Mouse (Mus musculus): Measurements from ENCODE around the gene Ogfod3.

Gene Ogfod3

DNA sequence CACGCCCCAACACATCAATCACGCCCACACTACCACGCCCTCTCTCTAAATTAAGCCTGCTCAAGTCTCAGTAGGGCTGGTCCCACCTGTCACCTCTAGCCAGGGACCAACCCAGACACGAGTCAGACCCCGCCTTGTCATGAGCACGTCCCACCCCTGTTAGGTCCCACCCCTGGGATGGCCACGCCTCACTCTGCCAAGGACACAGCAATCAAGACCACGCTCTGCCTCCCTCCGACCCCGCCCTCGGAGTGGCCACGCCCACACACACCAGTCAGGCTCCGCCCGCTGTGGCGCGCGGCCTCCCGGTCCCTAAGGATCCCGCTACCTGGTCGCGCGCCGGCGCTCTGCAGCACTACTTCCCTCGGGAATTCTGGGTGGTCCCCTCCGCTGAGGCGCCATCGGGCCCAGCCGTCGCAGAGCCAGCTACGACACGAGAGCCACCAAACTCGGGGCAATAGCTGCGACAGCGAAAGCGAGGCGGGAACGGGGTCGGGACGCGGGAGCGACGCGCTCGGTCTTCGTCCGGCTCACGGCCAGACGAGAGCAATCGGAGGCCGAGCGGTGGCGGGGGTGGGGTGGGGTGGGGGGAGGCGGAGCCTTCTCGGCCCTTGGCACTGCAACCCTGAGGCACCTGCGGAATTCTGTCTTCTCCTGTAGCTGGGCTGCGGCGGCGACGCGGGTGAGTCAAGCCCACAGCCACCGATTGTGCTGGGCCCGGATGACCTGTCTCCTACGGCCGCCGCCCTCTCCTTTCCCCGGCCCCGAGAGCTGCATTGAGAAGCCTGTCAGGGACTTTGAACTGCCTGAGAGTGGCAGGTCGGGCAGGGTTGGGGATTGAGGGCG is at the start of gene Ogfod3, which contains the start of gene Hexdc:
Gene Ogfod3 (minus strand): TSS at position 551 of the 846 bp plus-strand sequence.
Gene Hexdc (plus strand): TSS at position 273 of the 846 bp plus-strand sequence.
- peak; percentile 99 for DNase-seq

DNA sequence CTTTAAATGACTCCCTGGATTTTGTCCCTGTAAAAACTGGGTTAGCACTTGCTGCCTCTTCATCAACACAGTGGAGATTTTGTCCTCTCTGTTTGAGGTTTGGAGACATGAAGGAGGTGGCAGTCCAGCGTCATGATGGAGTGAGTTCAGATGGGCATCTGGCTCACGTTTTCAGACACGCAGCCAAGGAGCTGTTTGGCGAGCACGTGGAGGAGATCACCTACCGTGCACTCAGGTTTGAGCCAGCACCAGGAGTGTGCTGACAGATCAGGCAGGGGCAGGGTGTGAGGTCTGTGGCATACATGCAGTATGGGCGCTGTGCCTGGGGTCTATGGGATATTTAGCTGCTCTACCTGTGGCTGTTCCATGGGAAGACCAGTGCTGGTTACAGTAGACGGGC is 45.7 kb upstream of the Ogfod3 start:
- no peak for DNase-seq

DNA sequence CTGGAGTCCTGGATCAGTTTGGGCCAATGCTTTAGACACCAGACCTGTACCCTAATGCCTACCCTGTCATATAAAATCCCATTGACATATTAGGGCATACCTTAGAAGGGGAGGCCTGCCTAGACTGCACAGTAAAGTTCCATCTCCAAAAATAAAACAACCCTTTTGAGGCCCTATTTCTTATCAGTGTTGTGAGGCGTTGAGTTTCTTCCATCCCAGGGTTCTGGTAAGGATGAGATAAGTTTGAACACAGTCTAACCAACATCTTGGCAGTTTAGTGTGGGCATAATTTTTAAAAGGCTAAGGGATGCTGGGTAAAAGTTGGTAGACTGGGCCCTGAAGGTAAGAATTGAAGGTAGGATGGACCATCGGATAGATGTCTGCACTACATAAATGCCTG is 35.2 kb upstream of the Ogfod3 start:
- no peak for DNase-seq

DNA sequence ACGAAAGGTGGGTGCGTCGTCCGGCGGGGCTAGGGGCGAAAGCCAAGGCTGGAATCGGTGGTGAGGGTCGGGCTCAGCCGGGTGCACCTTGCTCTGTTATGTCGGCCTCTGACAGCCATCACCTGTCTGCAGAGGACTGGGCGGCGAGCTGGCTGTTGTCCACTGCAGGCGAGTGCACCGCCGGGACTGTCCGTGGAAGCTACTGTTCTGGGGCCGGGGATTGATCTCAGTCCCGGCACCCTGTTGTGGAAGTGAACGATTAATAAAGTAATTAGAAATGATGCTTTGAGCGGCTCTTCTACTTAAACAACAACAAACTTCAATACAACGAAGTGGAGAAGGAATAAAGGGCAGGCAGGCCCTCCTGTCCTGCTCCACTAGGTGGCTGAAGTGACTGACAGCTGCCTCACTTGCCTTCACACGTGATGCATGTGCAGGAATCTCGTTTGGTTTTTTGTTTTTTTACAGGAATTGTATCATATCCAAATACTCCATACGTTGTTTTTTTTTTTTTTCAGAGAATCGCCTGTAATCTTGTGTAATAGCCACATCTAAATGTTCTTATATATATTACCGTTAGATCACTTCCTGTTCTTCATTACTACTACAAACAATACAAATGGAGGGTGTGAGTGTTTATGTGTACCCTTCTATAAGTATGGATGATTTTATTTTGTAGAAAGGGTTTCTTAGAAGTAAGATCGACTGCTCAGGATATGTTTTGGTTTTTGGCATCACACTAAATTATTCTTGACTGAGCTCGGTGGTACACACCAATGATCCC is 33.0 kb upstream of the Ogfod3 start:
- no peak for DNase-seq

DNA sequence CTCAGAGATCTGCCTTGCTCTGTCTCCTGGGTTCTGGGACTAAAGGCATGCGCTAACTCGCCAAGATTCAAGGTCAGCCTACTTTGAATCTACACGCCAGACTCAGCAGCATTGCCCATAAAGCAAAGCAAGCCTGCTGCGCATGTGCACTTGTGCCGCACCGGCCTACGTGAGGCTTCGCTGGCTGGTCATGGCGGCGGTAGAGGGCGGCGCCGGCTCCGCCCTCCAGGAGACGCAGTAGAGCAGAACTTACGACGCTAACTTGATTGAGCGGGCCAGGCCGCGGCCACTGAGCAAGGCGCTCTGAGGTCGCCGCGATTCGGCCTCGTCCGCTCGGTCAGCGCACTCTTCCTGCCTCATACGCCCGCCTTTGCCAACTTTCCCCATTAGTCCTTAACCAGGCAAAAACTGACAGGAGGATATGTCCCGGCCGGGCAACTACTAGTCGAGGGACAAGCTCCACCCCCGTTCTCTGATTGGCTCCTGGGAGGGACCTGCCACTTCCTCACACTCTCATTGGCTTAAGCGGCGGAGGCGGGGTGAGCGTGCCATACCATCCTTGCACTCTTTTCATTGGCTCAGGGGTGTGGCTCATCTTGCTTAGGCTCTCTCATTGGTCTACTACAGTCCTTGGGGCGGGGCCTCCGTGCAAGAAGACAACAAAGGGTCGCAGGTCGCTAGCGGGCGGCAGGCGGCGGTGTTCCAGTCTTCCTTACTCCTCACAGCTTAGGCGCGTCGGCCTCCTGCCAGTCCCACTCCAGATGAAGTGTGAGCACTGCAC is 32.2 kb upstream of the Ogfod3 start, which contains the start of gene Narf:
Gene Narf (plus strand): TSS at position 690 of the 781 bp plus-strand sequence.
- DNase-seq: peak; percentile 98

DNA sequence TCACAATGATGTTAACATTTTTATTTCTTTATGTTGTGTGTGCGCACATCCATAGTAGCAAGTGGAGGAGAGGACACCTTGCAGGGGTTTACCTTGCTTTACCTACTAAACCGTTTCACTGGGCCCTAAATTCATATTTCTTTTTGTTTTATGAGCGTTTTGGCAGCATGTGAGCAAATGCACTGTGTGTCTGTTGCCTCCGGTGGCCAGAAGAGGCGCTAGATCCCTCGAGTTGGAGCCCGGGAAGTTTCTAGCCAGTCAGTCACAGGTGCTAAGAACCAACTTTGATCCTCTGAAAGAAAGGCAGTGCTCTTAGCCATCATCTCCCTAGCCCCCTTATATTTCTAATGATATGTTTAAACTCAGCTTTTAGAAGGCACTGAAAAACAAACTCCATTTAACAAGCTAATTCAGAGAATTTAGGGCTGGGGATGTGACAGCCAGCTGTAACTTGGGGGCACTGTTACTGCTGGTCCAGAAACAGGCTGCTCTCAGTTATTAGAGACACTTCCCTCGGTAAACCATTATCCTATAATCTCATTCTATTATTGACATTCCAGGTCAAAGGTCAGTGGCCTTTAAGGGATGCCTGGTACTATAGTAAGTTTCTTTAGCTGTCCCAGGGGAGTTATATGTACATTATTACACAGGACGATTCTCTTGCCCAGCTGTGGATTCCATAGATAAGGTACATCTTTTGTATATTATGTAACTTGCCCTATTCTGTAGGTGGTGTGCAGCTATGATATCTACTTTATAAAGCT is 31.1 kb upstream of the Ogfod3 start:
- peak; percentile 88 for DNase-seq

DNA sequence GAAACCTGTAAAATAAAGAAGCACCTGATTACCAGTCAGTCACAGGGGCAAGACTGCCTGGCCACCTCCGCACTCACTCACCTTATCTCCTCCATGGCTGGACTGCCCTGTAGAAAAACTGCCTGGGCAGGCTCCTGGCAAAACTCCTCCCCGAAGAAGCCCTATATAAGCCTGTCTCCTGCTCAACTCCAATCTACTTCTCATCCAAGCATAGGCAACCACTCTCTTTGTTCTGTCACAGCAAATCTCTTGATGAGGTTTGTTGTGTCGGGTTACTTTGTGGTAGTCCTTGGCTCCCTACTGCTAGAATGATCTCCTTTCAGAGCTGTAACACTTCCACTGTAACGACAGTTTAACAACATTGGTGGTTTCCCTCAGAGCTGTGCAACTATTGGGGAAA is 28.2 kb upstream of the Ogfod3 start:
- DNase-seq: no peak

DNA sequence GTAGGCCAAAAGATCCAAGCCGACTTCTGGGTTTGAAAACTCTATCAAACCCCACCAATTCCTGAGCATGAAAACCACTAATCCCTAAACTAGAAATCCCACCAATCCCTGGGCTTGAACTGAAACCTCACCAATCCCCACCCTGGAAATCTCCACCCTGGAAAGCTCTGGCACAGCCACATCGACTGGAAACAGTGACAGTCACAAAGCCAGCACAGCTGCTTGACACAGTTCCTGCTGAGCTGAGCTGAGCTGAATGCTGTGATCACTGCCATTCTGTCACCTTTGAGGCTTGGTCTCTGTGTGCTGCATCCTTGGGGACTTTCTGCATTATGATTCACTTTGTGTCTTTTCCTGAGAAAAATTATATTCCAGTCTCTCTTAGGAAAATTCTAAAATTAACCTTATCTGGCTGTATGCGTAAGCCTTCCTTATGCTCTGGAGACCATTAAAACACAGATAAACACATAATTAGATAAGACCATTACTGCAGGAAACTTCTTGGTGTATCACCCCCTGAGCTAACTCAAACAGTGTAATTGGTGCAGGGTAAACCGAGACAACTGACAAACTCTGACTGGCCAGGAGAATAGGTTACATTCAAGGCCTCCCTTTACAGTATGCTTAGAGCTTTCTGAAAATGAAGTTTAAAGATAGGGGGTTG is 27.2 kb upstream of the Ogfod3 start:
- DNase-seq: no peak

DNA sequence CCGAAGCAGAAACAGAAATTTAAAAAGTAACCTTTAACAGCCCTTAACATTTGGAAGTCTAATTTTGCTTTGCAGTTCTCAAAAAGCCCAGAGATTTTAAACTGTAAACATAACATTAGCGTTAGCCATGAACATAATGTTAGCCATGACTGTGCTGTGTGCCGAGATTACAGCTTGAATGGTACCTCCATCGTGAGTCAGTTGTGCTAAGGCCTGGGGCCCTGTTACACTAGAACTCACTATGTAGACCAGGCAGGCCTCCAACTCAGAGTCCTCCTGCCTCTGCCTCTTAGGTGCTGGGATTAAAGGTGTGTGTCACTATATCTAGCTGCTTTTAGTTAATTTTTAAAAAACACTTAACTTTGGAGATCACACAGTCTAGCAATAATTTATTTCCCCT is 26.7 kb upstream of the Ogfod3 start:
- no peak for DNase-seq

DNA sequence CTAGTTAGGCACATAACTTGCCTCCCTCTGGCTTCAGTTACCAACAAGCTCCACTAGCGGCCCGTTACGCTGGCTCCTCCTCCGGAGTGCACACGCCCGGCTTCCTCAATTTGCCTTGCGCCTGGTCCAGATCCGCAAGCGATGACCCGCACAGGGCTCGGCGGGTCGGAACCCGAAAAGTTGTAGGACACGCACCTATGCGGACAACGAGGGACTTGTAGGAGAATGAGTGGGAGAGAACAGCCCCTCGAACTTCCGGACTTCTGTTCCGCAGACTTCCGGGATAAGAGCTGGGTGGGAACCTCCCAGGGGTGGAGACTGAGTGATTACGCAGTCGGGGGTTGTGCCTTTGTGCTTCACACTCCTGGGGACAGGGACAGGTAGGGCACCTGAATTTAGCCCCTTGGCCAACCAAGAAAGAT is 24.5 kb upstream of the Ogfod3 start, which contains the start of gene Cybc1:
Gene Cybc1 (minus strand): TSS at position 305 of the 422 bp plus-strand sequence.
- peak; percentile 81 for DNase-seq

DNA sequence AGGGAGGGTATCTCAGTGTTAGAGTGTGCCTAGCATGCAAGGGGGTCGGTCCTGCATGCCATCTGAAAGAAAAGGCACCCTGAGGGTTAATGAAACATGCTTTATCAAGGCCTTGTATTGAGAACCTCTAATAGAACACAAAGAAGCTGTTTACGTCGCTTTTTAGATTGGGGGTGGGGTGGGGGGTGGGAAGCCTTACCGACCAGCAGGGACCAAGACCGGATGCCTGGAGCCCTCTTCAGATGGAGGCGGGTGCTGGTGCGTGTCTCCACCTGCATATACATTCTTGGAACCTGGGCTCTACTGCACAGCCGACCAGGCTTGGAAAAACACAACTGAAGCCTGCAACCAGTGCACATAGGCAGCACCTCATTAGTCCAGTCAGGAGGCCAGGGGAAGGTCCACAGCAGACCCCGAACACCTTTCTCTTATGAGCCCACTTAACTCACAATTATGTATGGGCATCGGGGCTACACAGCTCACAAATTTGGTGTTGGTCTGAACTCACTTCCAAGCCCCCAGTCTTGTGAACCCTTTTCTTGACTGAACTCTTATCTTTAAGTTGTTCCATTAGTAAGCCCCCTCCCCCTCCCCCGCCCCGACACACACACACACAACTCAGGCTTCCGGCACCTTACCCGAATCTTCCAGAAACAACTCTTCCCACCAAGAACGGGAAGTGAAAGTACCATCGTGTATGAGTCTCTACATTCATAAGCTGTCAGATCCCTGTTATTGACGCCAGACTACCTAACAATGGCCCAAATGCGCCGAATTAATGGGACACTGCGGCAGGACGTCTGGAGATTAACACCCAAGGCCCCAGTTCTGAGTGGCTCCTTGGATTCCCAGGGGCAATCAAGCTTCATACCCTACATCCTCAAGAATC is 23.9 kb upstream of the Ogfod3 start:
- DNase-seq: peak; percentile 45

DNA sequence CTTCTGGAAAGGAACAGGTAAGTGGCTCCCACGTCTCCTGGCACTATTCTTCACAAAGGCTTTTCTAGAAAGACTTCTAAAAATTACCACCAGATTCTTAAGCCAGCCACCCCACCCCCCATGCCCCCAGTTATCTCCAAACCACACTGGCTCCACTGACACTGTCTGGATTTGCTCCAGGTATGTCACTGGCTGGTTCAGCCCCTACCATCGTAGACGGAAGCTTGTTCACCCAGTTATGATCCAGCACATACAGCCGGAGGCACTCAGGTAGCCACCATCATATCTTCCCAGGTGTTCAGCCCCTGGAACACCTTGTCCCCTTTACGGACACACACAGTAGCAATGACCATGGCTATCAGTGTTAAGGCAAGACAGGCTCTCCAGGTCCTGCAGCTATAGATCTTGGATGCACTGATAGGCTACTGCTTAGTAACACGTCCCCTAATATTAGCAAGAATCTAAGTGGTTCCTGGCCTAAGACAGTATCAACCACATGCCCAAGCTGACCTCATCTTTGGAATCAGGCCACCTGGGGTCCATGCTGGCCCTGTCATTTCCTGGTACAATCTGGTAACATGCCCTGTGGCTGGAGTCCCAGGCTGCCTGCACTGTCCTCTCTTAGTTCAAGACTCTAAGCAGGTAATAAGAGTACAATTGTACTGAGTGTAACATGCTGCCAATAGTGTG is 17.0 kb upstream of the Ogfod3 start:
- no peak for DNase-seq

DNA sequence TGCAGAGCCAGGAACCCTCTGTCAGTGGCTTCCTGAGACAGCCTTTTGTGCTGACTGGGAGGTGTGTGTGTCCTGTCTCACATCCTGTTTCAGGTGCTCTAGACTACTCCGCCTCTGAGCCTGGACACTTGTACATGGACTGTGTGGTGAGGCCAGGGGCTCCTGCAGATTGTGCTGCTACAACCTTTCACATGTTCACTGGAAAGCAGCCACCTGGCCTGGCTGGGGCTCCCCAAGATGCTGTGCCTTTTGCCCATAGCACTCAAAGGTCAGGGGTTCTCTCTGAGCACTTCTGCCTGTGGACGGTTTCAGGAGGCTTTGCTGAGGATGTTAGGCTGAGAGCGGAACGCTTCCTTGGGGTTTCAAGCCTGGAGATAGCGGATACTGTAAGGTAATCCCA is 16.3 kb upstream of the Ogfod3 start:
- DNase-seq: no peak

DNA sequence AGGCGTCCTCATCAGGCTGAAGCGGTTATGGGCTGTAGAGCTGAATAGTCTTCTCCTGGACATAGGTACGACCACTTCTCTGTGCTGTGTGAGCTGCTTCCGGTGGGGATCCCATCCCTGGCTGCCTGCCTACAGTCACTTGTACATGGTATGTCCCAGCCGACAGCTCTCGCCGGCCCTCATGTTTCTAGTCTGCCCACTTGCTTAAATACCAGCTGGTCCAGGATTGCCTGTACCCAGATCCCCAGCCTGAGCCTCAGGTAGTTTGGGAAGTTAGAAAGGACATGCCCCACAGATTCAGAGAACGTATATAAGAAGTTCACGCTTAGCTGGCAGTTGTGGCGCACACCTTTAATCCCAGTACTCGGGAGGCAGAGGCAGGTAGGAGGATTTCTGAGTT is 15.3 kb upstream of the Ogfod3 start:
- DNase-seq: no peak

DNA sequence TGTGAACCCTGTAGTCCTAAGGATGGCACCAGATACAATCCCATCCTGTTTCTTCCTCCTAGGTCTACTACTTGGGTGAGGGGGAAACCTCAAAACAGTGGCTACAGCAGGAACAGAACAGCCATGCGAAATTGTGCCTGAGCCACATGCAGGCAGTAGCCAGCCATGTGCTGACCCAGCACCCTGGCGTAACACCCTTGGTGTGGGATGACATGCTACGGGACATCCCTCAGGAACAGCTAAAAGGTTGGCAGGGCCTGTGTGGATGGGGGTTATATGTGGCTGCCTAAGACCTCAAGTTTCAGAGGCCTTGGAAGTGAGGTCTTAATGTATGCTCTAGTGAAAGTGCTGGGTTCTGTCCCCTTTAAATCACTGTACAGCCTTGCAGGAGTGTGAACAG is 12.3 kb upstream of the Ogfod3 start:
- DNase-seq: no peak

DNA sequence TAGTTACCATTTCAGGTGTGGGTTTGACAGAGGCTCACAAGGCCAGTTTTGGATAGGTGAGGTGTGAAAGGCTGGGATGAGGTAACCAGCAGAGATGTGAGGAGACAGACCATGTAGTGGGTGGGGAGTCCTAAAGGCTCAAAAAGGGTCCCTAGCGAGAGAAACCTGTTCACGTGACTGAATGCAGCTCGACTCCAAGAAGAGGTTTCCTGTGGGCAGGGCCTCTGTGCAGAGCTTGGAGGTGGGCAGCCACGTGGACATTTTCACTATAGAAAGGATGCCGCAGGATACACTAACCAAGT is 701 bp downstream of the Ogfod3 start:
- no peak for DNase-seq

DNA sequence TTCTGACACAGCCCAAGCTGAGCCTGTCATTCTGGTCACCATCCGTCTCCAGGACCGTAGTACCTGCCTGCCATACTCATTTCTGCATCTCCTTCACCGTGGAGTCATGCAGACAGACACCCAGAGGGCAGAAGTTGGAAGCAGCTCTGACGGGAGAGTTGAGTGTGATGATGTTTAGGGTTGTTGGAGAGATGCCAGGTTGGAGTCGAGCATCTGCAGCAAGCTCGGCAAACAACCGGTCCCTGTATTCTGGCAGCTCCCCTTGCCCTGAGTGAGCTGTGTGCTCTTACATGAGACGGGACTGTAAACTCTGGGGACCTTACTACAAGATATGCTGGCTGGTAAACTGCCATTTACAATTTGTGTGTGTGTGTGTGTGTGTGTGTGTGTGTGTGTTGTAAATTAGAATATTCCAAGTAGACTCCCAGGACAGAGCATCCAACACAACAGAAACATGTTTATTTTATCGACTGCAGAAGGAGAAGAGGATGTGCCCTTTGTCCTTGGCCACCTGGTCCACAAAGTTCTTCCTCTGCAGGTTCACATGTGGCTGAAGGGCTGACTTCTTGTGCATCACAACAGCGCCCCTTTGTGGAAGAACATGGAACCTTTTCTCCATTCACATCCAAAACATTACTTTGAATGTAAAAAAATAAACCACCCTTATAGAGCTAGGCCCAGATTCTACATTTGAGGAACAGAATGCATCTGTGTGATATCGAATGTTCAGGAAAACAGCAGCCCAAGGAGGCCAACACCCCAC is 2.9 kb downstream of the Ogfod3 start:
- peak; percentile 46 for DNase-seq

DNA sequence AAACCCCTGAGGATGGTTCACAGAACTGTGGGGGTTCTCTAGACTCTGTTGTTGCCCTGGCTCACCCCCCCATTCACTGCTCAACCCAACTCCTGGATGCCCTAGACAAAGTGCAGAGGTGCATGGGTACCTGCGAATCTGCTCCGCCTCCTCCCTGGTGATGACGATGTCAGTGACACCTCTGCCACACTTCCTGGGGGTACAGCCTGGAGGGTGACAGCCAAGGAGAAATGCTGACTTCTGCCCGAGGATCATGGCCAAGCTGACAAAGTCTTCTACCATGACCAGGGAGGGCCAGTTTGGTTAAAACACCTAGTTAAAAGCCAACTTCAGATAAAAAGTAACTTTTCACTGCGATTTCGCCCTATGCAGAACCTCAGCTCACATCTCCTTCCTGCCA is 3.7 kb downstream of the Ogfod3 start:
- no peak for DNase-seq

DNA sequence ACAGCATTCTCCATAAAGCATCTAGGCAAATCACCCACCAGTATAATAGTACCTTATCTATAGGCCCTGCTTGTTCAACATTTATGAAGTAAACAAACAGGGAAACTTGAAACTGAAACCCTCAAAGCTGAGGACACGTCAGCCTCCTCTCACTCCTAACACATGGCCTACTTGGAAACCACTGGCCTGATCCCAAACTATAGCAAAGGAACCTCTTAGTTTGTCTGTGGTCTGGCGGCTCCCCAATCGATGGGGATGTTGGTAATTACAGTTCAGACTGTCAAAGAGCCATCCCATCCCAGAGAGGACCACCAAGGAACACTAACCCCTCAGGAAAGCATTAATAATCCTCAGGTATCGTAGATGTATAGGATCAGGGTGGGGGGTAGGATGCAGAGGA is 4.7 kb downstream of the Ogfod3 start:
- DNase-seq: no peak

Measured in thymus, postnatal 4 days (tissue).